Mouse (Mus musculus): ENCODE data around the gene Mrpl53. TPM values are rescaled to one million over a fixed set of nuclear protein-coding genes. Genes with fewer than 3 reads are reported as not detected.

Mrpl53 gene
- polyA plus RNA-seq, 1 experiment, result 35.0 TPM

GRCm38 (mm10) chr6:83092416-83093127 lies 16.3 kb upstream of the Mrpl53 start:
- DNase-seq (ENCODE audit: low read depth in 1 of 2, low spot score in 2 of 2), result no peak
- Histone ChIP-seq H3K4me3 (ENCODE audit: extremely low read depth, insufficient read depth, insufficient read length) (no peak overlapping the region), H3K27ac (ENCODE audit: insufficient read depth, low read length) (no peak overlapping the region), H3K4me1 (ENCODE audit: control insufficient read depth, insufficient read depth, insufficient read length) (no peaks in the 10 kb centered on the region), H3K36me3 (ENCODE audit: control insufficient read depth, insufficient read depth, low read length) (no peaks in the 10 kb centered on the region), H3K27me3 (ENCODE audit: control insufficient read depth, insufficient read depth, low read length) (peaks cover 3% of the 10 kb centered on the region; the same call in 1 of the 2 replicates)
- WGBS, result 16% methylated on average over 6 of the region's 6 CpGs
- no peak for TF ChIP-seq CTCF (IDR thresholded peaks at IDR 0.05; ENCODE audit: extremely low read depth, insufficient read depth, insufficient read length, insufficient replicate concordance)
- TF ChIP-seq POLR2A (IDR thresholded peaks at IDR 0.05; ENCODE audit: low read depth, low read length), result no peak

GRCm38 (mm10) chr6:83095968-83096367 lies 12.9 kb upstream of the Mrpl53 start:
- Histone ChIP-seq H3K27ac (ENCODE audit: insufficient read depth, low read length) (peak overlapping the region; percentile 68), H3K4me3 (ENCODE audit: extremely low read depth, insufficient read depth, insufficient read length) (no peak overlapping the region), H3K36me3 (ENCODE audit: control insufficient read depth, insufficient read depth, low read length) (no peaks in the 10 kb centered on the region), H3K27me3 (ENCODE audit: control insufficient read depth, insufficient read depth, low read length) (no peaks in the 10 kb centered on the region), H3K4me1 (ENCODE audit: control insufficient read depth, insufficient read depth, insufficient read length) (no peaks in the 10 kb centered on the region)
- 58% methylated on average over 6 of the region's 6 CpGs for WGBS
- TF ChIP-seq CTCF (IDR thresholded peaks at IDR 0.05; ENCODE audit: extremely low read depth, insufficient read depth, insufficient read length, insufficient replicate concordance) (no peak), POLR2A (IDR thresholded peaks at IDR 0.05; ENCODE audit: low read depth, low read length) (no peak)
- peak in 1 of 2 experiments; percentile 58 for DNase-seq (ENCODE audit: low read depth in 1 of 2, low spot score in 2 of 2)

- no peaks in the 10 kb centered on the region for H3K27me3 ChIP-seq (ENCODE audit: control insufficient read depth, insufficient read depth, low read length)
- WGBS, result 79% methylated on average over 2 of the region's 2 CpGs
Observed at GRCm38 (mm10) chr6:83098411-83098810, 10.4 kb upstream of the Mrpl53 start.

GRCm38 (mm10) chr6:83101316-83101687 lies 7.5 kb upstream of the Mrpl53 start, which contains the start of the genes Ccdc142 and Gm42688:
TSS of gene Ccdc142 (plus strand) at chr6:83101601.
TSS of gene Gm42688 (plus strand) at chr6:83101617.
- no peaks in the 10 kb centered on the region; the same call in 1 of the 2 replicates for H3K36me3 ChIP-seq (ENCODE audit: control insufficient read depth, insufficient read depth, low read length)
- peak; percentile 82 to 93 for DNase-seq (ENCODE audit: low read depth in 1 of 2, low spot score in 2 of 2)
- peaks cover 13% of the 10 kb centered on the region for H3K4me1 ChIP-seq (ENCODE audit: control insufficient read depth, insufficient read depth, insufficient read length)
- WGBS, result 1% methylated on average over 25 of the region's 25 CpGs
- peak within 1 kb of the TSS; percentile 68 for H3K4me3 ChIP-seq (ENCODE audit: extremely low read depth, insufficient read depth, insufficient read length)
- TF ChIP-seq POLR2A (IDR thresholded peaks at IDR 0.05; ENCODE audit: low read depth, low read length) (no peak), CTCF (IDR thresholded peaks at IDR 0.05; ENCODE audit: extremely low read depth, insufficient read depth, insufficient read length, insufficient replicate concordance) (peak; percentile 33; the same call in 1 of the 2 replicates)
- H3K27me3 ChIP-seq (ENCODE audit: control insufficient read depth, insufficient read depth, low read length), result no peaks in the 10 kb centered on the region
- H3K27ac ChIP-seq (ENCODE audit: insufficient read depth, low read length), result peak within 1 kb of the TSS; percentile 70

More at GRCm38 (mm10) chr6:83098411-83098810, 10.4 kb upstream of the Mrpl53 start:
- DNase-seq (ENCODE audit: low read depth in 1 of 2, low spot score in 2 of 2), result no peak
- H3K4me1 ChIP-seq (ENCODE audit: control insufficient read depth, insufficient read depth, insufficient read length), result peaks cover 13% of the 10 kb centered on the region
- no peak overlapping the region for H3K27ac ChIP-seq (ENCODE audit: insufficient read depth, low read length)
- no peak overlapping the region for H3K4me3 ChIP-seq (ENCODE audit: extremely low read depth, insufficient read depth, insufficient read length)
- H3K36me3 ChIP-seq (ENCODE audit: control insufficient read depth, insufficient read depth, low read length), result no peaks in the 10 kb centered on the region; the same call in 1 of the 2 replicates
- no peak for TF ChIP-seq POLR2A (IDR thresholded peaks at IDR 0.05; ENCODE audit: low read depth, low read length)
- no peak for TF ChIP-seq CTCF (IDR thresholded peaks at IDR 0.05; ENCODE audit: extremely low read depth, insufficient read depth, insufficient read length, insufficient replicate concordance)

- DNase-seq (ENCODE audit: low read depth in 1 of 2, low spot score in 2 of 2), result peak in 1 of 2 experiments; percentile 63
- H3K27me3 ChIP-seq (ENCODE audit: control insufficient read depth, insufficient read depth, low read length), result no peaks in the 10 kb centered on the region
- TF ChIP-seq POLR2A (IDR thresholded peaks at IDR 0.05; ENCODE audit: low read depth, low read length), result no peak
- TF ChIP-seq CTCF (IDR thresholded peaks at IDR 0.05; ENCODE audit: extremely low read depth, insufficient read depth, insufficient read length, insufficient replicate concordance), result peak; percentile 60
- H3K4me3 ChIP-seq (ENCODE audit: extremely low read depth, insufficient read depth, insufficient read length), result peak overlapping the region; percentile 68
- H3K36me3 ChIP-seq (ENCODE audit: control insufficient read depth, insufficient read depth, low read length), result no peaks in the 10 kb centered on the region; the same call in 1 of the 2 replicates
- H3K4me1 ChIP-seq (ENCODE audit: control insufficient read depth, insufficient read depth, insufficient read length), result peaks cover 13% of the 10 kb centered on the region
- H3K27ac ChIP-seq (ENCODE audit: insufficient read depth, low read length), result peak overlapping the region; percentile 70
- under 1% methylated on average over 74 of the region's 74 CpGs for WGBS
Observed at GRCm38 (mm10) chr6:83101688-83102556, 6.9 kb upstream of the Mrpl53 start.

GRCm38 (mm10) chr6:83103130-83103650 lies 5.7 kb upstream of the Mrpl53 start:
- TF ChIP-seq POLR2A (IDR thresholded peaks at IDR 0.05; ENCODE audit: low read depth, low read length) (no peak), CTCF (IDR thresholded peaks at IDR 0.05; ENCODE audit: extremely low read depth, insufficient read depth, insufficient read length, insufficient replicate concordance) (no peak)
- H3K4me3 ChIP-seq (ENCODE audit: extremely low read depth, insufficient read depth, insufficient read length), result no peak overlapping the region
- H3K36me3 ChIP-seq (ENCODE audit: control insufficient read depth, insufficient read depth, low read length), result no peaks in the 10 kb centered on the region; the same call in 1 of the 2 replicates
- DNase-seq (ENCODE audit: low read depth in 1 of 2, low spot score in 2 of 2), result no peak
- H3K4me1 ChIP-seq (ENCODE audit: control insufficient read depth, insufficient read depth, insufficient read length), result peaks cover 13% of the 10 kb centered on the region
- WGBS, result 93% methylated on average over 11 of the region's 11 CpGs
- H3K27ac ChIP-seq (ENCODE audit: insufficient read depth, low read length), result no peak overlapping the region
- no peaks in the 10 kb centered on the region for H3K27me3 ChIP-seq (ENCODE audit: control insufficient read depth, insufficient read depth, low read length)

All from spleen, adult 2 months (tissue).